Mouse (Mus musculus) B cell, adult 67 days (primary cell): ENCODE results near the gene Atp6v1e1. TPM values are rescaled to one million over a fixed set of nuclear protein-coding genes. Genes with fewer than 3 reads are reported as not detected.

ENCODE experiments used
- total RNA-seq, 2 experiments: library from RNA; stranded (reverse); gene quantifications; 4 replicates each; pipeline ENCODE4 v1.2.4; 2023

Gene Atp6v1e1
- total RNA-seq = 100 to 1,000 TPM; 107 to 117 TPM

DNA sequence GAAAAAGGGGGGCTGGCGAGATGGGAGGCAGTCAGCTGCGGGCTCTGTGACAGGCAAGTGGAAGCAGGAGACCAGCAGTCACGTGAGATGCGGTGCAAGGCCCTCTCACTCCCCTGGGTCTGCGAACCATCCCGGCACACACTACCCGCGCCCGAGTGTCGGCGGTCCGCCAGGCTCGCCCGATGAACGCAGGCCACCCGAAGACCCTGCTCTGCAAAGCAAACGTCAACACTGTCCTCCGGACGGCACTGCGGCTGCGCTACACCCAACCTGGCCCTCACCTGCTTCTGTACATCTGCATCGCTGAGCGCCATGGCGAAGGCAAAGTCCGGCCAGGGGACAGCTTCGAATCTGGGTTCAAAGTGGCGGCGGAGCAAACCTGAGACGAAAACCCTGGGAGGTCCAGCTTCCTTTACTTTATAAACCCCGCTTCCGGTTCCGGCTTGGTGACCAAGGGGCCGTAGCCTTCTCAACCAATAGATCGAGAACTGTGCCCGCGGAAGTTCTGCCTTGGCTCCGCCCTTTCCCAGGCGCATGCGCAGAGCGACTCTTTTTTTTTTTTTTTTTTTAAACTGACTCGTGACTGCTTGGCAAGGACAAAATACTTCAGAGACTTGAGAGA is at the start of gene Atp6v1e1:
TSS of gene Atp6v1e1 (minus strand) at position 487 of the 622 bp plus-strand sequence.

DNA sequence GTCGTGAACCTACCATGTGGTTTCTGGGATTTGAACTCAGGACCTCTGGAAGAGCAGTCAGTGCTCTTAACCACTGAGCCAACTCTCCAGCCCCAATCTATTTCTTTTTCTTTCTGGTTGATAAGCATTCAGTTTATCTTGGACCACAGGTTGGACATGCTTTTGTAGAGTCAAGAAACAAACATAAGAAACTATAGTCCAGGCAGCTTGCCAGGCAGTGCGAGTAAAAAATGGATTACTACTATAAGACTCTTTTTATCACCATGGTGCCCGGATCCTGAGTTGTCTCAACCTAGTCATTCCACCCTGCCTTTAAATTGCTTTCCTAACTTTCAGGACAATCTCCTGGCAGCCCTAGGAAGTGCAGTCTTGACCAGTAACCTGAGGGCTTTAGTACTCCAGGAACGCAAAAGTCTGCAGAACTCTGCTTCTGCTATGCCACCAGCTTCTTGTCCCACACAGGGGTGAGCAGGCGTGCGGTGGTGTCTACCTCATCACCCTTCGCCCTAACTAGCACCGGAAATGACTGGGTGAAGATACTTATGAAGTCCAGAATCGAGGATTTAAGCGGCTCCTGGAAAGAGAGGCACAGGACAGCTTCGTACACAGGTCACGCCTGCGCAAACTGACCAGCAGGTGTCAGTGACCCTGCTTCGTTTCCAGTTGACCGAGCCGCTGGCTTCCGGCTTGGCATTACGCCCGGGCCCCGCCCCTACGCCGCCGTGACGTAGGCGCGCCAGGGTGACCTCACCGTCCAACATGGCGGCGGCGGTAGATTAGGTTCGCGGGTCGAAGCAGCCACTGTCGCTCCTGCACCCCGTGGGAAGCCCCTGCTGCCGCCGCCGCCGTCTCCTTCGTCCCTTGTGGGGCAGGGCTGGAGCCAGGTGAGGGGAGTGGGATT is 13.1 kb upstream of the Atp6v1e1 start, which contains the start of gene Bcl2l13:
TSS of gene Bcl2l13 (plus strand) at position 739 of the 901 bp plus-strand sequence.

GRCm38 (mm10) chr6:120773149-120773628 is 49.4 kb downstream of the Atp6v1e1 start, which contains the start of gene Slc25a18:
TSS of gene Slc25a18 (plus strand) at chr6:120773578.

Other genes with a start within 250 kb of the Atp6v1e1 start
- gene Cecr2, start 156.4 kb downstream of the Atp6v1e1 start, total RNA-seq = 10 to 100 TPM; 34.9 to 45.3 TPM
- gene Slc25a18, start 49.2 kb downstream of the Atp6v1e1 start, total RNA-seq = 1 to 10 TPM; 1.2 to 1.3 TPM
- 10 to 100 TPM; 31.8 to 39.5 TPM for gene Bcl2l13, start 13.4 kb upstream of the Atp6v1e1 start, total RNA-seq
- 10 to 100 TPM; 52.9 to 64.1 TPM for gene Bid, start 94.1 kb upstream of the Atp6v1e1 start, total RNA-seq